8 mouse cellular contexts compared by ENCODE assay signal in the genomic region with DNA sequence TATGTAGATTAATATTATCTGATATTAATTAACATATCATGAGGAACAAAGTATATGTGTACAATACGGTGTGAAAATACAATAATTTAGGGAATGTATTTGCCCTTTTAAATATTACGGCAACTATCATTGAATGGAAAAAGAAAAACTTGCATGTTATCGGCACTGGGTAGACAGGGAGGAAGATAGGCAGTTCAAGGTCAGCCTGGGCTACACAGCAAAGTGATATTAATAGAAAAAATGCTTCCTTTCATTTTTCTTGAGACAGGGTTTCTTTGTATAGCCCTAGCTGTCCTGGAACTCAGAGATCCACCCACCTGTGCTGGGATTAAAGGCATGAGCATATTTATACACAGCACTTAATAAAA. TPM values are rescaled to one million over a fixed set of nuclear protein-coding genes. Genes with fewer than 3 reads are reported as not detected.
DNase-seq lines count a peak whose midpoint lies in the region; ATAC-seq lines count a peak whose summit lies in the region.

No protein-coding gene starts in this region.

- intact Hi-C loops in heart, postnatal 36 days (cut with DNase I) = loop anchor here (2.0 to 10.0 kb wide), 4 partner anchors 34 to 204 kb away; a partner anchor contains a TSS

- H3K4me2 ChIP-seq in heart, embryonic 15.5 days = peak overlapping the region; percentile 86
- peak overlapping the region; percentile 47 for H3K4me2 ChIP-seq in hindbrain, embryonic 11.5 days (replicated peaks; ENCODE audit: low read depth, low read length)
- H3K4me2 ChIP-seq in midbrain, embryonic 12.5 days (replicated peaks) = peak overlapping the region; percentile 71

- H3K4me3 ChIP-seq in heart, embryonic 15.5 days = peak overlapping the region; percentile 99
- H3K4me3 ChIP-seq in hindbrain, embryonic 11.5 days (ENCODE audit: low read depth, low read length) = peak overlapping the region; percentile 97
- peak overlapping the region; percentile 96 for H3K4me3 ChIP-seq in midbrain, embryonic 12.5 days

- no peaks in the 10 kb centered on the region for H3K9me3 ChIP-seq in heart, embryonic 15.5 days (replicated peaks)
- H3K9me3 ChIP-seq in hindbrain, embryonic 11.5 days (ENCODE audit: control insufficient read depth, low read length) = no peaks in the 10 kb centered on the region
- no peaks in the 10 kb centered on the region for H3K9me3 ChIP-seq in midbrain, embryonic 12.5 days

- H3K27me3 ChIP-seq in heart, embryonic 15.5 days = no peaks in the 10 kb centered on the region
- no peaks in the 10 kb centered on the region for H3K27me3 ChIP-seq in hindbrain, embryonic 11.5 days (ENCODE audit: control insufficient read depth, insufficient read depth, low read length)
- H3K27me3 ChIP-seq in midbrain, embryonic 12.5 days = no peaks in the 10 kb centered on the region

- ATAC-seq in heart, embryonic 15.5 days (replicated peaks; ENCODE audit: insufficient number of reproducible peaks, insufficient read depth, low FRiP score, low read depth) = no peak
- 0 out of 2 replicates have a peak, but pooled peaks have one; percentile 7 for ATAC-seq in hindbrain, embryonic 11.5 days (ENCODE audit: low FRiP score)
- peak; percentile 2; the same call in 1 of the 2 replicates for ATAC-seq in midbrain, embryonic 12.5 days (ENCODE audit: low FRiP score, low read depth)
- ATAC-seq in megakaryocyte-erythroid progenitor cell, adult 5-6 weeks (replicated peaks; ENCODE audit: low FRiP score, low TSS enrichment, poor library complexity, severe bottlenecking) = no peak

- H3K36me3 ChIP-seq in heart, embryonic 15.5 days = no peaks in the 10 kb centered on the region
- H3K36me3 ChIP-seq in hindbrain, embryonic 11.5 days (ENCODE audit: control insufficient read depth, insufficient read depth, low read length) = no peaks in the 10 kb centered on the region
- no peaks in the 10 kb centered on the region for H3K36me3 ChIP-seq in midbrain, embryonic 12.5 days

- H3K4me1 ChIP-seq in heart, embryonic 15.5 days (replicated peaks) = peaks cover 19% of the 10 kb centered on the region
- H3K4me1 ChIP-seq in hindbrain, embryonic 11.5 days (replicated peaks; ENCODE audit: control insufficient read depth, insufficient read depth, low read length) = no peaks in the 10 kb centered on the region
- peaks cover 25% of the 10 kb centered on the region for H3K4me1 ChIP-seq in midbrain, embryonic 12.5 days

- peak overlapping the region; percentile 98 for H3K27ac ChIP-seq in heart, embryonic 15.5 days
- H3K27ac ChIP-seq in hindbrain, embryonic 11.5 days (ENCODE audit: low read depth, low read length) = peak overlapping the region; percentile 85
- peak overlapping the region; percentile 93 for H3K27ac ChIP-seq in midbrain, embryonic 12.5 days (replicated peaks)

- DNase-seq in heart, postnatal 36 days = no peak
- peak; percentile 24 for DNase-seq in MEL-GATA-1-ER (ENCODE audit: extremely low read depth, low read depth)
- no peak for DNase-seq in hindbrain, embryonic 11.5 days (ENCODE audit: low spot score)
- no peak for DNase-seq in cerebellum, adult 11-12 months
- DNase-seq in thymus, postnatal 36 days = no peak

- 35% methylated on average over 3 of the region's 3 CpGs for WGBS in heart, embryonic 15.5 days
- WGBS in hindbrain, embryonic 11.5 days = 57% methylated on average over 3 of the region's 3 CpGs
- WGBS in midbrain, embryonic 12.5 days = 55% methylated on average over 3 of the region's 3 CpGs

- peak overlapping the region; percentile 43; the same call in 1 of the 2 replicates for H3K9ac ChIP-seq in heart, embryonic 15.5 days
- H3K9ac ChIP-seq in hindbrain, embryonic 11.5 days (ENCODE audit: low read depth, low read length) = peak overlapping the region; percentile 87
- 0 out of 2 replicates have a peak overlapping the region, but pooled peaks have one; percentile 31 for H3K9ac ChIP-seq in midbrain, embryonic 12.5 days (replicated peaks)

RNA-seq across cellular contexts. Expression of a gene that starts 0.8 kb away (rescaled TPM):
- 16.8 and 18.5 TPM in 2 replicates for polyA plus RNA-seq in heart, embryonic 15.5 days (2015; fragmentation: Nextera tagmentation; extraction: Ambion mirVana)
- total RNA-seq in heart, postnatal 36 days (2021) = 10 to 100 TPM; 14.9 to 16.2 TPM
- polyA plus RNA-seq in hindbrain, embryonic 11.5 days (2014; fragmentation: Nextera tagmentation; extraction: Ambion mirVana) = 62.0 and 62.4 TPM in 2 replicates
- 55.7 and 56.0 TPM in 2 replicates for polyA plus RNA-seq in midbrain, embryonic 12.5 days (2016; fragmentation: Nextera tagmentation; extraction: Ambion mirVana)
- 74.0 and 114 TPM in 2 replicates for total RNA-seq in megakaryocyte-erythroid progenitor cell, adult 5-6 weeks (2014; fragmentation: Nextera tagmentation)
- 157 and 211 TPM in 2 replicates for total RNA-seq in megakaryocyte-erythroid progenitor cell, adult 5-6 weeks (2017)

RNA-seq across cellular contexts. Expression of a gene that starts 32.6 kb away (rescaled TPM):
- polyA plus RNA-seq in heart, embryonic 15.5 days (2015; fragmentation: Nextera tagmentation; extraction: Ambion mirVana) = 16.7 and 17.3 TPM in 2 replicates
- total RNA-seq in heart, postnatal 36 days (2021) = 10 to 100 TPM; 23.9 to 26.5 TPM
- polyA plus RNA-seq in hindbrain, embryonic 11.5 days (2014; fragmentation: Nextera tagmentation; extraction: Ambion mirVana) = 23.5 and 29.4 TPM in 2 replicates
- polyA plus RNA-seq in midbrain, embryonic 12.5 days (2016; fragmentation: Nextera tagmentation; extraction: Ambion mirVana) = 34.4 and 39.1 TPM in 2 replicates
- 30.1 and 31.3 TPM in 2 replicates for total RNA-seq in megakaryocyte-erythroid progenitor cell, adult 5-6 weeks (2014; fragmentation: Nextera tagmentation)
- total RNA-seq in megakaryocyte-erythroid progenitor cell, adult 5-6 weeks (2017) = 24.9 and 41.6 TPM in 2 replicates

Comparison
In these comparisons a context has a peak if more than half of its experiments do, and no peak if none do; other contexts are left out.
1. ATAC-seq: peak in hindbrain, embryonic 11.5 days (single experiment) and midbrain, embryonic 12.5 days (single experiment); none in heart, embryonic 15.5 days (single experiment) and megakaryocyte-erythroid progenitor cell, adult 5-6 weeks (single experiment).
2. H3K9ac ChIP-seq: peak in every context shown above with its lines; median percentile 87 in hindbrain, embryonic 11.5 days; 43 in heart, embryonic 15.5 days; 31 in midbrain, embryonic 12.5 days.
3. Peak in every context shown above with its lines, with median percentiles within 50 percentile points of each other: H3K27ac ChIP-seq, H3K4me2 ChIP-seq and H3K4me3 ChIP-seq.